Mouse (Mus musculus) heart, adult 2 months (tissue): ENCODE measurements at regions not wholly inside any gene's neighbourhood (a gene's known extent, or its start where the extent isn't known, plus 50 kb on each side); places are given as distances from the start of the nearest gene placed in this dataset.

ENCODE experiments used
- CTCF ChIP-seq: fragments of 200-600 bp; IDR thresholded peaks from 2 replicates; pipeline ENCODE4 v1.8.1; 2022; ENCODE audit warnings: antibody characterized with exemption, mild to moderate bottlenecking, moderate library complexity
- EP300 ChIP-seq: fragments of 200-500 bp; IDR thresholded peaks from 2 replicates; pipeline ENCODE4 v1.6.1; 2011; ENCODE audit warnings: low read depth, low read length, control low read depth; ENCODE audit not compliant: insufficient read depth
- POLR2A ChIP-seq: fragments of 200-500 bp; IDR thresholded peaks from 2 replicates; pipeline ENCODE4 v1.6.1; 2011; ENCODE audit warnings: mild to moderate bottlenecking, low read depth, low read length, control low read depth; ENCODE audit not compliant: insufficient read depth

DNA sequence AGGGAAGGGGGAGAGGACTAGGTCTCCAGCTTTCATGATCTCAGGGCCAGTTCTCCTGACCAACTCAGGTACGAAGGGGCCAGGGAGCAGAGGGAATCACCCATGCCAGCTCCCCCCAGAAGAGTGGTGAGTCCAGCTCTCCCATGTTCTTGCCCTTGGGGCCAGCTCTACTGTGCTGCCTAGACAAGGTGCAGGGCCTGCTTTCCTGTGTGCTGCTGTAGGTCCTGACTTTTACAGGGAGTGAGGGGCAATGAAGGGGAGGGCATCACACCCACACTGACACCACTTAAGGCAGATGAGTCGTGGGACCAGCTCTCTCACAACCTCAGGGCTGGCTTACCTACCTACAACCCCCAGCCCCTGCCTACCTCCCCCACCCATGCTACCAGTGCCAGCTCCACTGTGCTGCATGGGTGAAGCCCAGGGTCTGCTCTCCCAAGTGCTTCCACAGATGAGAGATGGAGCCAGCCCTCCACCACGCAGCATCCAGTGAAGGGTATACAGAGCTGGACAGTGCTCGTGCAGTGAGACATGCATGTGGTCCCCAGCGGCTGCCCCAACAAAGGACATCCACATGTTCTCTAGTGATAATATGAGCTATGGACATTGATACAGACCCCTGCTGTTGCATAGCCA is 210.1 kb upstream of the Map3k7 start:
- no peak for TF ChIP-seq POLR2A
- TF ChIP-seq EP300 = no peak
- no peak for TF ChIP-seq CTCF
